Mouse (Mus musculus) olfactory bulb, adult 2 months (tissue): ENCODE measurements around the gene Fanca. TPM values are rescaled to one million over a fixed set of nuclear protein-coding genes. Genes with fewer than 3 reads are reported as not detected.

Experiments used
- H3K27ac ChIP-seq: fragments of 200-500 bp; 2 replicates; pipeline ENCODE4 v1.5.1; 2012; ENCODE audit warnings: low read depth, low read length; ENCODE audit not compliant: insufficient read depth
- H3K4me1 ChIP-seq: fragments of 200-500 bp; 2 replicates; pipeline ENCODE4 v1.6.1; 2012; ENCODE audit warnings: low read length; ENCODE audit not compliant: control insufficient read depth, insufficient read depth
- H3K4me3 ChIP-seq: fragments of 200-500 bp; 2 replicates; pipeline ENCODE4 v1.5.1; 2012; ENCODE audit warnings: mild to moderate bottlenecking, low read depth, low read length, moderate library complexity; ENCODE audit not compliant: insufficient read depth
- CTCF ChIP-seq: fragments of 200-500 bp; IDR thresholded peaks from 2 replicates; pipeline ENCODE4 v1.5.1; 2012; ENCODE audit warnings: low read depth, mild to moderate bottlenecking, low read length, moderate library complexity; ENCODE audit not compliant: insufficient read depth
- POLR2A ChIP-seq: fragments of 200-500 bp; IDR thresholded peaks from 2 replicates; pipeline ENCODE4 v1.6.1; 2012; ENCODE audit warnings: mild to moderate bottlenecking, low read depth, low read length, moderate library complexity; ENCODE audit not compliant: insufficient read depth
- WGBS: fragments of 180-500 bp; shearing (Covaris S2); methylation state at CpG from one replicate; pipeline ENCODE4 v1.1.7; 2018; 5-methylcytosine and 5-hydroxymethylcytosine counted together
- polyA plus RNA-seq: library from polyadenylated mRNA; stranded (reverse); fragments of >200 nt; gene quantifications from 2 replicates; pipeline ENCODE4 v1.2.4, GENCODE M21; 2012; ENCODE audit warnings: low replicate concordance; ENCODE audit not compliant: missing spikeins, insufficient read depth, insufficient read length

Fanca gene
- not detected in 2 replicates for polyA plus RNA-seq

GRCm38 (mm10) chr8:123318467-123318911, at the start of gene Fanca:
Gene Fanca (minus strand): TSS chr8:123318576.
- under 1% methylated on average over 24 of the region's 24 CpGs for WGBS
- H3K4me3 ChIP-seq, result peak within 1 kb of the TSS; percentile 52
- no peak for TF ChIP-seq POLR2A
- TF ChIP-seq CTCF, result no peak
- no peak within 1 kb of the TSS for H3K27ac ChIP-seq
- peaks cover 8% of the 10 kb centered on the region for H3K4me1 ChIP-seq

DNA sequence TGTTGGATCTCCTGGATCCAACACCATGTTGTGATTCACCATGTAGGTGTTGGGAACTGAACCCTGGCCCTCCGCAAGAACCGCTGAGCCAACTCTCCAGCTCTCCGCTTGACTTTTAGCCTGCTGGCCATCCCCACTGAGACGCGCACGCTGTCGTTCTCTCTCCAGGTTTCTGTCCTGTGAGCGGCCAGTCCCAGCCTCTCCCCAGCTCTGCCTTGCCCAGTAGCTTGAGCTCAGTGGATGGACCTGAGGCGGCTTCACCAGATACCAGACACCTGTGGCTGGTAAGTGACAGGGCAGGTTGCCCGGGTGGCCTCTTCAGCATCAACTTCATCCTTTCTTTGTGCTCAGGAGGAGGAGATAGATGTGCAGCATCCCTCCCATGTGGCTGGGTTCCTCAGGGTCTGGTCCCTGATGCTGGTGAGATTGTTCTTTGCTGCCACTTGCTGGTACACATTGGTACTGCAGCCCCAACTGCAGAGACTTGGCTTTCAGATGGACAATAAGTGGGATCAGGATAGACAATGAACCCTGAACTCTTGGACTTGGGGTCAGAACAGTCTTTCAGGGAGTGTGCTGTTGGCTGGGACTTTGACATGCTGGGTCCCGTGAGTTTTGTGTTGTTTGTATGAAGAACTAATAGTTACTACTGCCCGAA, 42.8 kb upstream of the Fanca start:
- 39% methylated on average over 12 of the region's 12 CpGs for WGBS
- no peak for TF ChIP-seq POLR2A
- no peak for TF ChIP-seq CTCF
- no peak overlapping the region for H3K4me3 ChIP-seq
- no peak overlapping the region for H3K27ac ChIP-seq
- no peaks in the 10 kb centered on the region for H3K4me1 ChIP-seq

DNA sequence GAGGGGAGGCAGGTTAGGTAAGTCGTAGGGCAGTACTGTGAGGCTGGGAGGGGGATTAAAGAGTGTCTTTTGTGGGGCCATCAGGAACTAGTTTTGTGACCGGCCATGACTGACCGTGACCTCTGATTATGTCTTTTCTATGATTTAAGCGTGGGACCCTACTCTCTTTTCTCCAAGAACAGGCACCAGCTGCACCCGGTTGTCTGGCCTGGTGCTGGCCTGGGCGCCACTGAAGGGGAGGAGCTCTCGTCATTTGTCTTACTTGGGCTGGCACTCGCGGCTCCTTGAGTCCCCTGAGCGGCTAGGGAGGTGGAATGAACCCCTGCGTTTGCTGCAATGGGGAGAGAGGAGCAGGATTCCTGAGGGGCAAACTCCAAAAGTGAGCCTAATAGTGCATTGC, 34.8 kb upstream of the Fanca start:
- WGBS, result 40% methylated on average over 11 of the region's 11 CpGs

GRCm38 (mm10) chr8:123352786-123353185, 34.4 kb upstream of the Fanca start:
- 31% methylated on average over 13 of the region's 13 CpGs for WGBS
- TF ChIP-seq CTCF (no peak), POLR2A (no peak)
- Histone ChIP-seq H3K27ac (no peak overlapping the region), H3K4me3 (no peak overlapping the region), H3K4me1 (peaks cover 7% of the 10 kb centered on the region; the same call in 1 of the 2 replicates)

More for the DNA sequence above, 34.8 kb upstream of the Fanca start:
- H3K27ac ChIP-seq, result no peak overlapping the region
- no peak overlapping the region for H3K4me3 ChIP-seq
- H3K4me1 ChIP-seq, result peaks cover 7% of the 10 kb centered on the region; the same call in 1 of the 2 replicates
- TF ChIP-seq POLR2A, result no peak
- no peak for TF ChIP-seq CTCF

GRCm38 (mm10) chr8:123352118-123352517, 33.7 kb upstream of the Fanca start:
- no peak overlapping the region for H3K4me3 ChIP-seq
- 86% methylated on average over 12 of the region's 12 CpGs for WGBS
- H3K27ac ChIP-seq, result no peak overlapping the region
- TF ChIP-seq CTCF (no peak), POLR2A (no peak)
- peaks cover 7% of the 10 kb centered on the region; the same call in 1 of the 2 replicates for H3K4me1 ChIP-seq

- no peak overlapping the region for H3K4me3 ChIP-seq
- H3K27ac ChIP-seq, result no peak overlapping the region
- no peak for TF ChIP-seq CTCF
- no peak for TF ChIP-seq POLR2A
- H3K4me1 ChIP-seq, result peaks cover 7% of the 10 kb centered on the region; the same call in 1 of the 2 replicates
- WGBS, result 86% methylated on average over 4 of the region's 4 CpGs
These were observed 30.7 kb upstream of the Fanca start for GRCm38 (mm10) chr8:123349073-123349472.

DNA sequence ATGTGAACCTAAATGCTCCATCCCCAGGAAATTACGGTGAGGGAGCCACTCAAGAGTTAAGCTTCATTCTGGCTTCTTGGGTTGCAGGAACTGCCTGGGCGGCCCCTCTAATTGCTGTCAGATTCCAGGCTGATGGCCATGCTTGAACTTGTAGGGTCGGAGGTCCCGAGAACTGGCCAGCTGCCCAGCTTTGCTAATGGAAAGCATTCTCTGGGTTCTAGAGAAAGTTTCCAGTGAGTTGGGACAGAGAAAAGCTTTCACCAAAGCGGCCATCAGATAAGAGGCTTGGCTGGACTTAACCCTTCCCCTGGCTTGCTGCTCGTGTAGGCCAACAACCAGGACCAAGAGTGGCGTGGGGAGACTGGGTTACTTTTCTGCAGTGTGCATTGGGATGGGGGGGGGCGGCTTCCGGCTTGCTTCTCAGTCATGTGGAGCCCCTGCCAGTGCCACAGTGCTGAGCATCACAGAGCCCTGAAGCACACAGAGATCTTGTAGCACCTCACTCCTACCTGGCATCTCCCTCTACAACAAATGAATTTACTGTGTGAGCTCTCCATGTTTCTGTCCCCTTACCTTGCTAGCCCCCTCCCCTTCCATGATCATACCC, 30.0 kb upstream of the Fanca start:
- no peak overlapping the region for H3K4me3 ChIP-seq
- 50% methylated on average over 9 of the region's 9 CpGs for WGBS
- TF ChIP-seq POLR2A (no peak), CTCF (no peak)
- peaks cover 7% of the 10 kb centered on the region; the same call in 1 of the 2 replicates for H3K4me1 ChIP-seq
- H3K27ac ChIP-seq, result no peak overlapping the region

- TF ChIP-seq CTCF (no peak), POLR2A (no peak)
- WGBS, result 73% methylated on average over 2 of the region's 2 CpGs
- no peak overlapping the region for H3K4me3 ChIP-seq
These were observed 28.9 kb upstream of the Fanca start for GRCm38 (mm10) chr8:123347293-123347692.

GRCm38 (mm10) chr8:123345856-123346255, 27.5 kb upstream of the Fanca start:
- peaks cover 2% of the 10 kb centered on the region; the same call in 1 of the 2 replicates for H3K4me1 ChIP-seq
- H3K27ac ChIP-seq, result no peak overlapping the region
- no peak for TF ChIP-seq POLR2A
- no peak for TF ChIP-seq CTCF
- H3K4me3 ChIP-seq, result no peak overlapping the region
- WGBS, result 73% methylated on average over 6 of the region's 6 CpGs

More at GRCm38 (mm10) chr8:123347293-123347692, 28.9 kb upstream of the Fanca start:
- no peak overlapping the region for H3K27ac ChIP-seq
- 0 out of 2 replicates have a peak, but pooled peaks cover 2% of the 10 kb centered on the region for H3K4me1 ChIP-seq
